ENCODE assay signal across 9 mouse cellular contexts in genomic region chr6:77257358-77258105, GRCm38 (mm10). TPM values are rescaled to one million over a fixed set of nuclear protein-coding genes. Genes with fewer than 3 reads are reported as not detected.
A peak's percentile ranks its signal among the peaks of the same experiment; 100 is the strongest.
DNase-seq lines count a peak whose midpoint lies in the region; ATAC-seq lines count a peak whose summit lies in the region.
"Had no signal": no experiment of that assay in that cellular context is flagged by ENCODE, and none has a peak within 500 bp of the region (broad histone marks: within the 10 kb centered on the region; RNA-seq: fewer than 3 reads in every experiment).

No protein-coding gene starts in this region.

- WGBS in kidney, embryonic 15.5 days = 39% methylated on average over 7 of the region's 7 CpGs

- no peaks in the 10 kb centered on the region for H3K9me3 ChIP-seq in kidney, embryonic 15.5 days (replicated peaks)

- H3K27ac ChIP-seq in kidney, embryonic 15.5 days = no peak overlapping the region
- H3K27ac ChIP-seq: macrophage had no signal

- no peak overlapping the region for H3K9ac ChIP-seq in kidney, embryonic 15.5 days

- H3K27me3 ChIP-seq in kidney, embryonic 15.5 days = no peaks in the 10 kb centered on the region

- ATAC-seq in kidney, embryonic 15.5 days (replicated peaks; ENCODE audit: low FRiP score) = no peak
- no peak for ATAC-seq in activated CD4-positive, CD25-positive, alpha-beta regulatory T cell, adult 4 months

- peak; percentile 10 for DNase-seq in adrenal gland, postnatal 25 days
- no peak for DNase-seq in adrenal gland, postnatal 4 days (ENCODE audit: low spot score in 2 of 2)
- peak; percentile 5 for DNase-seq in kidney, adult 18-20 months
- DNase-seq in ovary, postnatal 10 days (ENCODE audit: low spot score) = peak; percentile 6
- no peak for DNase-seq in ovary, postnatal 36 days (ENCODE audit: low spot score)
- peak; percentile 39 for DNase-seq in retina, embryonic 14.5 days (ENCODE audit: low spot score)

- no peaks in the 10 kb centered on the region for H3K36me3 ChIP-seq in kidney, embryonic 15.5 days

- no peak overlapping the region for H3K4me3 ChIP-seq in kidney, embryonic 15.5 days (replicated peaks)

- 0 out of 2 replicates have a peak, but pooled peaks cover 2% of the 10 kb centered on the region for H3K4me1 ChIP-seq in kidney, embryonic 15.5 days

- no peak overlapping the region for H3K4me2 ChIP-seq in kidney, embryonic 15.5 days

RNA-seq across cellular contexts. Expression of gene Lrrtm1, which starts 15.0 kb away (rescaled TPM):
- total RNA-seq in adrenal gland, postnatal 25 days (2021) = 0.61 TPM in 1 of 2 replicates, not detected in the other
- total RNA-seq in adrenal gland, postnatal 4 days (2021) = 1 to 10 TPM; 2.1 to 2.4 TPM
- polyA plus RNA-seq in kidney, embryonic 15.5 days (2015; fragmentation: Nextera tagmentation; extraction: Ambion mirVana) = 6.8 and 6.9 TPM in 2 replicates
- not detected for polyA plus RNA-seq in activated CD4-positive, CD25-positive, alpha-beta regulatory T cell, adult 4 months (2017; shearing (Covaris generic))
- polyA plus RNA-seq: macrophage had no signal

Comparison
In these comparisons a context has a peak if more than half of its experiments do, and no peak if none do; other contexts are left out.
1. DNase-seq: peak in adrenal gland, postnatal 25 days (single experiment), kidney, adult 18-20 months (single experiment), ovary, postnatal 10 days (single experiment) and retina, embryonic 14.5 days (single experiment); none in adrenal gland, postnatal 4 days (0 of 2) and ovary, postnatal 36 days (single experiment).